Mouse (Mus musculus) frontal cortex, postnatal 10 days (tissue): ENCODE measurements around the gene Rad23a.
"Not testable (repeated sequence)": the region's sequence is repeated elsewhere in the genome, so short reads cannot be mapped to it uniquely, and the experiment has no call there.

Source experiments
- DNase-seq, 2 experiments: peaks; one replicate each; pipeline ENCODE4 v3.0.0; 2022; ENCODE audit warnings: low spot score in 2 of 2, mixed read lengths in 1 of 2

The Rad23a gene

DNA sequence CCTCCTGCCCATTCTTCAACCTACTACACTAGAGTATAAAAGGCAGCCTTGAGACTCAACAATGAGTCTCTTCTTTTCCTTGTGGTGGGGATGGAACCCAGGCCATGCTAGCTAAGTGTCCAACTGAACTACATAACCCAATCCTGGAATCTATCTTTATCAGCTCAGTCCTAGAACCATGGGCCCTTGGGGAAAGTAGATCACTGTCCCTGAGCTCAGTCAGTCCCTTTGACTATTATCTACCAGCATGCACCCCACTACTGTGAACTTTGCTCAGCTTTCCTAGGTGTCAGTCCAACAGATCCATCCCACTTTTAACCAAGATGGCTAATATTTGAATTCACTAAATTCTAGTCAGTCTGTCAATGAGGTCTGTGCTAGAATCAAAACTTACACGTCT lies 1.0 kb upstream of the Rad23a start:
- DNase-seq, result no peak

DNA sequence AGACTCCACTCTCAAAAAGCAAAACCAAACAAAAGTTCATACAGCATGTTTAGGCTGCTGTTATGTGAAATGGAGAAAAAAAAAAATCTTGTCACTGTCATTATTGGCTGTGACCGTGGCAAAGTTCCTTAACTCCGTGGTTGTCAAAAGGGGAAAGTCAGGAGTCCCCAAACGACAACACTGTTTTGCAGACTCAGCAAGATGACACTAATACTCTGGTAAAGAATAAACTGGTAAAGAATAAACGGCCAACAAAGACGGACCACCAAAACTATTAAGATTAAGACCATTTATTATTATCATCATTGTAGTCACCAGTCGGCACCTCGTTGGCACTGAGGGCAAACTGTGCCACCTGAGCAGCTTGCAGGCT lies 604 bp downstream of the Rad23a start:
- DNase-seq, result no peak

DNA sequence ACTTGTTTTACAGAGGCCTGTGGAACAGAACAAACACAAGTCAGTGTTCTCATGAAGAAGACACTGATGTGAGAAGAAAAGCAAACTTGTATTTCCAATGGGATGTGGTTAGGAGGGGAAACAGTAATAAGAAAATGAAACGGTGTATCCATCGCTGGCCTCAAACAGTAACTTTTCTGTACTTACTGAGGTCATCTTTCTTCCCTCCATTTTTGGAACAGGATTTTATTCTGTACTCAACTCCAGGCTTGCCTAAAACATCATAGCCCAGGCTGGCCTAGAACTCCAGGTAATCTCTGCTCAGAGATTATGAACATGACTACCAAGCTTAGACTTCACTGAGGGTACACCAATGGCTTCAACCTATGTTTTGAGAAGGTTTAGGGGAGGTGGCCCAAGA lies 1.1 kb downstream of the Rad23a start:
- DNase-seq, result no peak

DNA sequence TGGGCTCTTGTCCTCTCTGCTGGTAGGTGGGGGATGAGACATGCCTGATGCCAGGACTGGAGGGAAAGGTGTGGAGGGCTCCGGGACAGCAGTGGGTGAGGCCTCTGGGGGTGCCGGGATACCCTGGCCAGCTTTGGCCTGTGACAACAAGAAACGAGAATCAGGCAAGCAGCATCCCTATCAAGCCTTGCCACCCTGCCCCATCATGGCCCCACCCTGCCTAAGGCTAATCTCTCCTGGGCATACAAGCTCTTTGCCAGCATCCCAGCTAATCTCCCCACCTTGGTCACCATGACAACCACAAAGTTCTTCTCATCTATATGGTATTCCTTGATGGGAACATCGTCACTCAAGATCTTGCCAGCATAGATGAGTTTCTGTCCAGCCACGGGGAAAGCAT lies 2.0 kb downstream of the Rad23a start:
- DNase-seq, result no peak

DNA sequence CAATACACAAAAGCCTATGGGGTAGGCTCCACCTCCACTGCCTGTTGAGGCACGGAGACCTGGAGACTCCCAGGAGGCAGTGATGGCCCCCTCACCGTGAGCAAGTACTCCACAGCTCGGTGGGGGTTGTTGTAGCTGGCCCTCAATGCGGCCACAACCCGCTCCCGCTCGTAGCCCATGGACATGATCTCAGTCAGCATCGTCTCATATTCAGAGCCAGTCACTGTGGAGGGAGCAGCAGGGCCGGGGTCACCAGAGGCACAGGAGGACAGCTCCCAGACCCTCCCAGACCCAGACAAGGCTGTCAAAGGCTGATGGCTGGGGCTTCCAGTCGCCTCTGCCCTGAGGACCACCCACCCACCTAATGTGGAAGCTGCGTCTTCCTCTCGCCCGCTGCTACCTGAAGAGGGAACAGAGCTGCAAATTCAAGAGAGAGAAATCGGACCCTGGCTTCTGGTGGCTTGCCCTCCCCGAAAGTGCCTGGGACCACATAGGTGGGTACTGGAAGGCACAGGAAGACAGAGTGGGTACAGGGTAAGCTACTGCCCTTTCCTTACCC lies 2.5 kb downstream of the Rad23a start:
- no peak for DNase-seq

DNA sequence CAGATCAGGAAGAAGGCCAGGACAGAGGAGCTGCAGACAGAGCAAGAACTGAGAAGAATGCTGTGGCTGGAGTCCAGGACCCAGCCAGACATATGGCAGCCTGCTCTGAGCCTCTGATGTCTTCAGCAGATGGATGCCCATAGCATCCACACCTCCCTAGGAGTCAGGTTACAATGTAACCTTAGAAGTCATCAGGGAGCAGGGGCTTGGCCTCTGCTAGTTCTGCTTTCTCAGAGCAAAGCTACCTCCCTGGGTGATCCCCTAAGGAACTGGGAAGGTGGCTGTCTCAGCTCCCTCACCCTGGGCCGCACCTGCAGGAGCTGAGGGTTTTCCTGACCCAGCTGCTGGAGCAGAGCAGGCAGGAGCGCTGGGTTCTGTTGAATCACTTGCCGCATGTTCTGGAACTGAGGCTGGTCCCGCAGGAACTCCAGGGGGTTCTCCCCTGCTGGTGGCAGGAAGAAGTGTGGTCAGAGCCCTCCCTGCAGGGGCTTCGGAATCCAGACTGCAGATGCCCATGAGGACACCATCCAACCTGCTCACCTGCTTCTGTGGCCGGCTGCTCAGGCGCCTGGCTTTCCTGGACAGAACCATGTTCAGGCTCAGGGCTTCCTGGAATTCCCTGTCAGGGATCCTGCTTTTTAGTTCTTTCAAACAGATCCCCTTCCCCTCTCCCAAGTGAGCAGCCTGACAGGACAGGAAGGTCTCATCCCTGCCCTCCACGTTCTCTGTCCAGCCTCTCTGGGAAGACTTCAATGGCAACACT lies 3.1 kb downstream of the Rad23a start:
- no peak for DNase-seq

DNA sequence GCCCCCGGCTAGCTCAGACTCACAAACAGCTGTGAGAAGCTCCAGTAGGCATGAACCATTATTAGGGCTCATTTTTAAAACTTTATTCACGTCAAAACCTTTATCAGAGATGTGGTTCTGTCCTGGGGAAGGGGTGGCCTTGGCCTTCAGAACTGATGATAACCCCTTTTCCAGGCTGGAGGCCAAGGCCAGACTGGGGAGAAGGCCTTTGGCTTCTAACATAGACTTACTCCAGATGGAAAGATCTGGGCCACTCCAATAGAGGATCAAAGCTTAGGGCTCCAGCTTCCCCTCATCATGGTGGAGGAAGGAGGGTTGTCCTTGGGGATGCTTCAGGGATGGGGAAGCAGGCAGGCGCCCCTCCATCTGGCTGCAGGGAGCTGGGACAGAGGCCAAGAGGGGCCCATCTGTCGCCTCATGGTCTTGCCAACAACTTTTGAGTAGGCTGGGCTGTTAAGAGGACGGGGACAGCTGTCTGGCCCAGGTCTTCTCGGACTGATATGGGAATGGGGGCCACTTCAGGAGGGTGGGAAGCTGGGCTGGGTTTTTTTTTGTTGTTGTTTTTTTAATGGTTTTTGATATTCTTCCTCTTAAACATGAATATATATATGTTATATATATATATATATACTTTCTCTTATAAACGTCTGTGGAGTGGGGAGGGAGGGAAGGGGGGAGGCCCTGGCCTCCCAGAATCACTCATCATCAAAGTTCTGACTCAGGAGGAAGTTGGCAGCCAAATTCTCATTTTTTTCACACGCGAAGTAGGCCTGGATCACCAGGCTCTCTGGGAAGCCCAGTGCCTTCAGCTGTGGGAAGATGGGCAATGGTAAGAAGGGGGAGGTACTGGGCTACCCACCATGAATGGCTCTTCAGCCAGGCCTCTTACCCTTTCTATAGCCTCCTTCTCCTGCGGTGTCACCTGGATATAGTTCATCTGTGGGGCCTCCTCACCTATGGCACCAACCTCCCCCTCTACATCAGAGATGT lies 5.3 kb downstream of the Rad23a start:
- peak; percentile 67 to 68 for DNase-seq

DNA sequence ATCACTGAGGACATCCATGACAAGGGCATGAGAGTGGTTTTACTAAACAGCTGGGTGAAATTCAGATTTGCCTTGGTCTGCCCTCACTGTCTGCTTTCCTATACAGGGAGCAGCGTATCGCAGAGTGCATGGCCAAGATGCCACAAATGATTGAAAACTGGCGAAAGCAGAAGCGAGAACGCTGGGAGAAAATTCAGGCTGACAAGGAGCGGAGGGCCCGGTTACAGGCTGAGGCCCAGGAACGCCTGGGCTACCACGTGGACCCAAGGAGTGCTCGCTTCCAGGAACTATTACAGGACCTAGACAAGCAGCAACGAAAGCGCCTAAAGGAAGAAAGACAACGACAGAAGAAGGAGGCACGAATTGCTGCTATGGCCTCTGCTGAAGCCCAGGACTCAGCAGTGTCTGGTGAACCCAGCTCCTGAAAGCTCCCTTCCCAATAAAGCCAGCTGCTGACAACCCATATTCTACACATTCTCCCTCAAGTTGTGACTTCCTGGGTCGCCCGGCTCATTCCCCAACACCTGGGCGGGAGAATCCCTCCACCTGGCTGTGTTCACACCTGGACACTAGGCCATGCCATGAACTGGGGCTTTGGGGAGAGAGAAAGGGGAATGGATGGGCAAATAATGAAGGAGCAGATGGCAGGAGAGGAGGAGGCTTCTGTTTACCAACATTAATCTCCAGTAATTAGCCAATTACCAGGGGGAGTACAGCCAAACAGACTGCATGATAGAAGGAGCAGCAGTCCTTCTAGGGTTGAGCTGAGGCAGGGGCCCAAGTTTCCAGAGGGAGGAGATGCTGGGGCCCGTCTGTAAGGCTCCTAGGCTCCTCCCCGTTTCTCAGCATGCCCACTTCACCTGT lies 6.2 kb downstream of the Rad23a start:
- DNase-seq, result no peak

DNA sequence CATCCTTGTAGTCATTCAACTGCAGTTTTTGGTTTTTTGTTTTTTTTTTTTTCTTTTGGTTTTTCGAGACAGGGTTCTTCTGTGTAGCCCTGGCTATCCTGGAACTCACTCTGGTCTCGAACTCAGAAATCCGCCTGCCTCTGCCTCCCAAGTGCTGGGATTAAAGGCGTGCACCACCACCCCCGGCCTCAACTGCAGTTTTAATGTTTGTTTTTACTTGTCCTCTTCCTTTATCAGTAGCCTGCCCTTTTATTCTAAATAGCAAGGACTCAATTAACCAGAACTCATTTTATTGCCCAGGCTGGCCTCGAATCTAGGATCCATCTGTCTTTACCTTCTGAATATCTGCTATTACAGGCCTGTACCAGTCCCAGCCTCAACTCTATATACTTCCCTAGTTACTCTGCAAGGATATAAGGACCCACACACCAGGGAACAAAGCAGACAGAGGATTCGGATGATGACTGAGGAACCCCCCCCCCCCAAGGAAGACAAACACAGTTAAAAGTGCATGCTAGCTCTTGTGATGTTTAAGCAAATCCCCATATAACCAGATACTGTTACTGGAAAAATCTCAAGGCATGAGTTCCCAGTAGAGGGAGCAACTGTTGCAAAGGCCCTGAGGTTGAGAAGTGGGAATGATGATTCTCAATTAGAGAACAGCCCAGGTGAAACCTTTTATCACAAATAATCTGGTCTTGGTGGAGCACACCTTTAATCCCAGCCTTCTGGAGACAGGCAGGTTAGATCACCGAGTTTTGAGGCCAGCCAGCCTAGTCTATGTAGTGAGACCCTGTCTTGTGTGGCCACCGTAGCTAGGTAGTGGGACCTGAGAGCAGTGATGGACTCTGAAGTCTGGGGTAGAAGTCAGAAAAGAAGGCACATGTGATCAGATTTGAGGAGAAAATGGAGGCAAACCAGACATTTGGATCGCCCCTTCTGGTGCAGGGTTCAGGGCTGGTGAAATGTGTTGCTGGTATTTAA lies 7.4 kb downstream of the Rad23a start:
- no peak for DNase-seq

DNA sequence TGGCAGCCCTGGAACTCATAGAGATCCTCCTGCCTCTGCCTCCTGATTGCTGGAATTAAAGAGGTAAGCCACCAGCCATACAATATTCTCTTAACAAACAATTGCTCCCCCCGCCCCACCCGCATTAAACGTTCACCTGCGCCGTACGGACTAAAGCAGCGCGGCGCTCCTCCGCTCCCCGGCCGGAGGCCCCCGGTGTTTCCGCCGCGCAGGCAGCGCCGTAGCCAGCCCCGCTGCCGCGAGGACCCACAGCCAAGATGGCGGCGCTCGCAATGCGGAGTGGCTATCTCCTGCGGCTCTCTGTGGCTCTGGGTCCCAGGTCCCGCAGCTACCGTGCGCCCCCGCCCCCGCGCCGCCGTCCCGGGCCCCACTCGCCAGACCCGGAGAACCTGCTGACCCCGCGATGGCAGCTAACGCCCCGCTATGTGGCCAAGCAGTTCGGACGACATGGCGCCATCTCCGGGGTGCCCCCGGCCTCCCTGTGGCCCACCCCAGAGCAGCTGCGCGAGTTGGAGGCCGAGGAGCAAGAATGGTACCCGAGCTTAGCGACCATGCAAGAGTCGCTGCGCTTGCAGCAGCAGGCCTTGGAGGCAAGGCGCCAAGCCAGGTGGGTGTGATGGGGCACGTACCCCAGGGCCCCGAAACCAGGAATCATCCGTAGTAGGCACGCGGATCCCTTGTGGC lies 8.3 kb downstream of the Rad23a start:
- DNase-seq, result peak; percentile 63 to 78

DNA sequence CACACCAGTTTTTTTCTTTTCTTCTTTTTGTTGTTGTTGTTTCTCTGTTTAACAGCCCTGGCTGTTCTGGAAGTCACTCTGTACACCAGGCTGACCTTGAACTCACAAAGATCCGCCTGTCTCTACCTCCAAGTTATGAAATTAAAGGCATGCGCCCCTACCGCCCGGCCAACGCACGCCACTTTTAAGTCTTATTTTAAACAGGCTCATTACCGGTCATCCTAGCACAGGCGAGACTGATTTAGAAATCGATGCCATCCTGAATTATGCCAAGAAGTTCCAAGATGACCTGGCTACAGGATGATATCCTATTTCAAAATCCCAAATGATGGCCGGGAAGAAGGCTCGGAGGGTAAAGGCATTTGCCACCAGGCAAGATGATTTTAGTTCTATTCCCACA lies 9.0 kb downstream of the Rad23a start, which contains the start of gene Gadd45gip1:
TSS of gene Gadd45gip1 (plus strand) at position 33 of the 400 bp plus-strand sequence.
- no peak for DNase-seq

DNA sequence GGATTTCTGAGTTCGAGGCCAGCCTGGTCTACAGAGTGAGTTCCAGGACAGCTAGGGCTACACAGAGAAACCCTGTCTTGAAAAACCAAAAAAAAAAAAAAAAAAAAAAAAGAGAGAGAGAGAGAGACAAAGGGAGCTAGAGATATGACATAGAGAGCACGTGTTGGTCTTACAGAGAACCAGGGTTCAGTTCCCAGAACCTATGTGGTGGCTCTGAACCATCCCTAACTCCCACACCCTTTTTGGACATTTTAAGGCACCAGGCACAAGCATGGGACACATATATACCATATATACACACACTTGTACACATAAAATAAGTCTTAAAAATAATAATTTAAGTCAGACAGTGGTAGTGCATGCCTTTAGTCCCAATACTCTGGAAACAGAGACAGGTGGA lies 13.9 kb downstream of the Rad23a start:
- not testable (repeated sequence) for DNase-seq

DNA sequence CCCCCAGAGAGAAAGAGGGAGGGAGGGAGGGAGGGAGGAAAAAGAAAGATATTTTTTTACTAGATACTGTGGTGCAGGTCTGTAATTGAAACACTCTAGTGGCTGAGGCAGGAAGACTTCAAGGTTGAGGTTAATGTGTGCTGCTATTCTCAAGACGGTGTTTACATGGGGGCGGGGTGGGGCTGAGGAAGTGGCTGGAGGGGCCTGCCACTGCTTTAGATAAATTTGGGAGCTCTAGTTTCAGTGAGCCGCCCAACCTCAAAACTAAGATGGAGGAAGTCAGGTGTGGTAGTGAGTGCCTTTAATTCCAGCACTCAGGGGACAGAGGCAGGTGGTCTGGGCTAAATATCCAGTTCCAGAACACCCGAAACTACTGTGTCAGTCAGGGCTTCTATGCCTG lies 14.8 kb downstream of the Rad23a start:
- no peak for DNase-seq

DNA sequence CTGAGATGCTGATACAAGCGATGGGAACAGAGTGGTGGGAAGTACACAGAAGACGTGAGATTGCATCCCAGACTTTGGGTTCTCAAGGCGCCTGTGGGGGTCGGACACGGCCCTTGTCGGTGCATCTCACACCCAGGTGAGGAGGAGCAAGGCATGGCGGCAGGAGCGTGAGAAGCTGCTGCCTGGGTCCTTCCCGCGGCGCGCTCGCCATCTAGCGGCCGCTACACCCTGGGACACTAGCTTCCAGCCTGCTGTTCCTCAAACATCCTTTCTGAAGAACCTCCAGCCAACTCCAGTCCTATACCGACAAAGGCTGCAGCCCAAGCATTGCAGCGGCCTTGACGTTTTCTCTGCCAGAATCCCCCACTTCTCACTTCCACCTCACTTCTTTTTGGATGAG lies 16.8 kb downstream of the Rad23a start:
- peak in 1 of 2 experiments; percentile 63 for DNase-seq

DNA sequence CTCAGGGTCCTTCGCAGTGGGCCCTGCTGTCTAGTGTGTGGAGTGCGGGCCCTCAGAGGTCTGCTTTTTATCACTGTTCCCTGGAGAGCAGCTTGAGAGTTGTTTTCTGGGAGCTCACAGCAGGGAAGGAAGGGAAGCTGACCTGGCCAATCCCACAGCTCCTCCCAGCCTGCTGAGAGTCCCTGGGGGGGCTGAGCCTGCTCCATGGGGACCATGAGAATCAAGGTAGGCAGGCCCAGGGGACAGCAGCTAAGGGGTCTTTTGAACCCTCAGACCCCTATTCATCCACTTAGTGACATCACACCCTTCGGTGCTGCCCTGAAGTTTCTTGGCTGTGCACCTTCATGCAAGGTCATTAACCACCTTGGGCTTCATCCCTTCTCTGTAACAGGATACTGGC lies 17.7 kb downstream of the Rad23a start, which contains the start of gene Dand5:
TSS of gene Dand5 (minus strand) at position 101 of the 400 bp plus-strand sequence.
- no peak for DNase-seq

DNA sequence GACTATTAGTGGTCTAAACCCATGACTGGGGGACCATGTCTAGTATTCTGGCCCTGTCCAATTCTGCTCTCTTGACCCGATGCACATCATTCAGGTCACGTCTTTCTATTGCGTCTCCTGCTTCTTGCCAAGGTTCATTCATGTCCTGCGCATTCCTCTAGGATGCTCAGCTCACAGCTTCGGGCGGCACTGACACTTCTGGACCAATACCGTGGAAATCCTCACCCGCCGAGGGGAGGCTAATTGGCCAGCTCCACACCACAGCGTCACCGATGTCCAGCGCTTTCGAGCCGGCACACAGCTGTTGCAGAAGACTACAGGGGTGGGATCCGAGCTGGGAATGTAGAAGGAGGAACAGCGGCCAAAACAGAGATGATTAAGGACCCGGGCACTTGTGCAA lies 24.3 kb downstream of the Rad23a start:
- no peak for DNase-seq

DNA sequence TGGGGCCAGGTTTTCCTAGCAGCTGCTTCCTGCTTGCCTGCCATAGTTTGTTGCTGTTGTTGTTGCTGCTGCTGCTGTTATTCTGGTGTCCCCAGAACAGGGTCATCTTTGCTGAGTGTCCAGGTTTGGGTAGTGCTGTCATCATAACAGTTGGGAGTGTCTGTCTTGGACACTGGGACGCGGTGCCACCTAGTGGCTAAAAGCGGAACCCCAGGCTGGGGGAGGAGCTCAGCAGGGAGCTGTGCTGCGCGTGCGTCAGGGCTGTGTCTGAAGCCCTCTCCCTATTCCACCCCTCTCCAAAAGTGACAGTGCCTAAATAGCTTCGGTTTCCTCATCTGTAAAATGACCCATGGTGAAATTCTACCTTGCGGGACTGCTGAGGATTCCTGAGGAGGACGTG lies 24.9 kb downstream of the Rad23a start:
- peak; percentile 90 to 91 for DNase-seq

DNA sequence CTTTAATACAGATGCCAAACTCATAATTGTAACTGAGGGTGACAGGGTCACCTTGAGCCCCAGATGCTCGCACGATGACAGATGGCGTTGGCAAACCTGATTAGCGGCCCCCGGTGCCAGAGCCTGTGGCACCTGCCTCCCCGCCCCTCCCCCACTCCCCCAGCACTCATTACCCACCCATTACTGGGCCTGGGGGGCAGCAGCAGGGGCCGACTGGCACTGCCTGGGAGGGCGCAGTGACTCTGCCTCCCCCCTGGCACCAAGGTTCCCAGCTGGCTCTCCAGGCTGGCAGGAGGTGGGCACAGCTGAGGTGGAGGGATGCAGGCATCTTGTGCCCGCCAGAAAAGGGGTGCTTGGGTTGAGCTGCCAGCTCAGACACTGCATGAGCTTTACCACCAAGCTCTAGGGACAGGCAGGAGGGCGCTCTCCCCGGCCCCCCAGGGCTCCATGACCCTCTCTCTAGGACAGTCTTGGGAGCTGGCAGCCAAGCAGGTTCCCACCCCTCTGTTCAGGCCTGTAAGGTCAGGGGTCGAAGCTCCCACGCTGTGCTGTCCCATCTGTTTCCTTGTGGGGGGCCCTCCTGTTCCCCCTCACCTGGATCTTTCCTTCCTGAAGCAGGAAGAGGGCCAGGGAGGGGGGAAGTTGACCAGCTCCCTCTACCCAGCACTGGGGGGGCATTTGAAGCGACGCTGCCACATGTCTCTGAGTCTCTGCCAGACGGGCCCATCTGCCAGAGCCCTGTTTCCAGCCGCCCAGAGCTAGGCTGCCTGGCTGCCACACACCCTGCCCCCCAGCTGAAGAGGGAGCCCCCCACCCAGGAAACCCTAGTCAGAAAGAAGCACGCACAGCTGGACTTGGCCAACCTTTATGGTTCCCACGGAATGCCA lies 25.7 kb downstream of the Rad23a start:
- no peak for DNase-seq

DNA sequence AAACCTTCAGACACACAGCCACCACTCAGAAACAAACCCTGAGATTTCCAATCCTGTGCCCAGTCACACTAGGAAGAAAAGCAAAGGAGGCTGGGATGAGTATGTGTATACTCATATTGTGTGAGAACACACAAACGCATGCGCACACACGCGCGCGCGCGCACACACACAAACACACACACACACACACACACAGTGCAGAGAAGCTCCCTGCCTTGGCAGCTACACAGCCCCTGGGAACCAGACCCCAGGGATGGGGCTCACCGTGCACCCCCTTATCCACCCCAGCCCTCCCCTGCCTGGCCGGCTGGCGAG lies 26.3 kb downstream of the Rad23a start:
- no peak for DNase-seq
